Mouse (Mus musculus): ENCODE measurements around the gene Slc23a3.

The Slc23a3 gene

DNA sequence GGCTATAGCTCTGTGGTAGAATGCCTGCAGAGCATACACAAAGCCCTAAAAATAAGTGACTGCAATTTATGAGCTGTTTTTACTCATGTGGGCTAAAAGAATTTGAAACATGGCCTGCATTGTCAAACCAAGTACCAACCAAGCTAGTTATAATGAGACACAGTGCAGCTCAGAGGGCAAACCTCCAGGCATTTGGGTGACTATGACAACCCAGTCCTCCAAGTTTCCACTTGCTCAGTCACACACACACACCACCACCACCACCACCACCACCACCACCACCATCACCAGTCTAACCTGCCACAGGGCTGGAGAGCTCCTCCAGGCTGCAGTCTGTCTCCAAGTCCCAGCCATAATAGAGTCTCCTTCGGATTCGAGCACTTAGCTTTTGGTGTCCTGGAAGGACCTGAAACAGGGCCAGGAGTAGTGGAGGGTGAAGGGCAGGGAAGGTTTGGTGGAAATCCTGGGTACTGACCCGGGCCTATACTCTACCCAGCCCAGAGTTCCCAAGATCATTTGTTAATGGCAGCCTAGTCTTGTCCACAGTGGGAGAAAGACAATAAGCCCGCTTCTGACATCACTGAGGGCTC lies 7.0 kb upstream of the Slc23a3 start:
- DNase-seq (ENCODE audit: low read depth, low spot score) = no peak

DNA sequence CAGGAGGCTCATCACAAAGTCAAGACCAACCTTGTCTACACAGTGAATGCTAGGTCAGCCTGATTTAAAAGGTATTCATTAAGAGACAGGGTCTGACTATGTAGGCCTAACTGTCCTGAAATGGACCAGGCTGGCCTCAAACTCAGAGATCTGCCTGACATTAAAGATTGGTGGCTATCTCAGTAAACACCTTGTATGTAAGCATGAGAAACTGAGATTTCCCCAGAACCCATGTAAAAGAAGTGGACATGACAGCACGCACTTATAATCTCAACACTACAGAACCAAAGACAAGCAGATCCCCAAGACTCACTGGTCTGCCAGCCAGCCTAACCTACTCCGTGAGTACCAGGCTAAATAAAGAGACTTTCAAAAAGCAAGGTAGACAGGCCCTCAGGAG lies 4.8 kb upstream of the Slc23a3 start:
- DNase-seq (ENCODE audit: low read depth, low spot score) = no peak

DNA sequence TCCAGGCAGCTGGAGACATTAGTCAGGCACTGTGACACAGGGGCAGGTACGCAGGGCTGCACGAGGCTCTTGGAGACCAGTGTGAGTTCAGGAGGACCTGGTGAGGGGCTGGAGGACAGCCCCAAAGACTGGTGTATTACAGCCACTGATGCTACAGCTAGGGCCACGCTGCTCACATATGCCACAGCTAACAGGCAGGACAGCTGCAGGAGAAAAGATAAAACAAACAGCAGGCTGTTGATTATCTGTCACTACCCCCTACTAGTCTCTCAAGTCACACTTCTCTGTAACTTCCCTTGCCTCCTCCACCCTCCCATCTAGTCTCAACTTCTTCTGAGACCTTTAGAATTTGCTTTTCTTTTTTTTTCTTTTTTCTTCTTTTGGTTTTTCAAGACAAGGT lies 3.0 kb upstream of the Slc23a3 start:
- no peak for DNase-seq (ENCODE audit: low read depth, low spot score)

DNA sequence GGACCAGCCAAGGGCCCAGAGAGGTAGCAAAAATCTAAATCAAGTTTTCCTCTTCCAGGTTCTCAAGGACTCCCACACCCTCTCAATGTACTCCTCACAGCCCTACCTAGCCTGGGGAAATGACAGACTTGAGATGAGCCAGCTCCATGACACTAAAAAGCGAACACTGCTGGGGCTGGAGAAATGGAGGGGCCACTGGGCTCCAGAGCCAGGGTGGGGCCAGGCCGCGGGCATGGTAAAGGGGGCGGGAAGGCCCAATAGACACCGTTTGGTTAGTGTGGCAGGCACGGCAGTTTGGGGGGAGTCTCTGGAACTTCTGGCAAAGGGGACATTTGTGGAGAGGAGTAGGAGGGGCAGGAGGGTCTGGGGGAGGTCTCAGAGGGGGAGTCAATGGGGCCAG lies 2.6 kb upstream of the Slc23a3 start:
- DNase-seq (ENCODE audit: low read depth, low spot score) = no peak

DNA sequence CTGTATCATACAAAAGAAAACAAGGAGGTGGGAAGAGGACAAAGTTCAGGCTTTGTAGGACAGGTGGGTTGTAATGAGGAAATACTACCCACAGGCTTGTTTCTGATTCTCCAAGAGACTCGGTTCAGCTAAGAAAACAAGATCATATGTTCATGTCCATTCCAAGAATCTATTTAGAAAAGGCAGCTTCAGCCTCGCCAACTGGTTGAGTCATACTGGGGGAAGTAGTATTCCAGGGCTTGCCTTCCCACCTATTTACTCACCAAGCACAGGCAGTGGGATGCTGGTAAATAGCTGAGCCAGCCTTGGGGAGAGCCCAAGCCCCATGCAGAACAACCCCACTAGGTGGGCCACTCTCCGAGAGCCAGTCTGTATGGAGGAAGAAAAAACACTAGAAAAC lies 5.0 kb downstream of the Slc23a3 start:
- no peak for DNase-seq (ENCODE audit: low read depth, low spot score)

- no peak for DNase-seq (ENCODE audit: low read depth, low spot score)
Measured at GRCm38 (mm10) chr1:75125418-75125817, 8.3 kb downstream of the Slc23a3 start.

DNA sequence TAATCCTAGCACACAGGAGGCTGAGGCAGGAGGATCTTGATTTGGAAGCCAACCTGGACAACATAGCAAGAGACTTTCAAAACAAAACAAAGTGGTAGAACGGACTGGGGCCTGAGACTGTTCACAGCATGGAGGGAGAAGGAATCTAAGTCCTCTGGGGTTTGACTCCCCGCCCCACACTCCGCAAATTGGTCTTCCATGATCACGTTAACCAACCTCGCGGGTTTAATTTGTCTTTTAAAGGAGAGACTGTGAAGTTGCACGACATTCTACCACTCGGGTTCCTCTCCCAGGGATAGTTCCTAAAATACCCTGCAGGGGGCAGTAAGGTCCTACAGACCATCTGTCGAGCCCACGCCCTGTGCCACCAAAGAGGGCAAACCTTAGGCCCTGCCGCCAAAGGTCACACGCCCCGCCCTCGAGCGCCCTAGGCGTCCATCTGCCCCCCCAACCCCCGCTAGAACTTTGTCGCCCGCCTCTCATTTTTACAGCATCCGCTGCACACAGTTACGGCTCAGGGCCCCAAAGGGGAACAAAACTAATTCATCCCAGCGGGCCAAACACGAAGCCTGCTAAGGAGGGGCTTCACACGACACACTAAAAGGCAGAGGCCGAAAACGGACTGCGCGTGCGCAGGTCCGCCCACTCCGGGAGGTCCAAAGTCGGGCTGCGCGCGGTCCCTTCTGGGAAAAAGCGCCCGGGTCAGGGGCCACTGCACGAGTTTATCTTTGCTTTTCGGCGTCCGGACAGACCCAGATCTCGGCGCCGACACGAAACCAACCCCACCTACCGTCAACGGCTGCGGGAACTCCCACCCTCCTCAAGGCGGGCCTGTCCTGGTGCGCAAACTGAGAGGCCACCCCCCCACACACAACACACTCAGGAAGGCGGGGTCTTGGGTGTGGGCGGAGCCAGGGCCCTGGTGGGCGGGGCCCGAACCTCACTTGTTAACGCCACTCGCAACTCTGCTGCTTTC lies 9.1 kb downstream of the Slc23a3 start, which contains the start of gene Nhej1:
TSS of gene Nhej1 (minus strand) at position 855 of the 976 bp plus-strand sequence.
- peak; percentile 98 for DNase-seq (ENCODE audit: low read depth, low spot score)

GRCm38 (mm10) chr1:75122211-75122610 lies 11.5 kb downstream of the Slc23a3 start:
- peak; percentile 66 for DNase-seq (ENCODE audit: low read depth, low spot score)

Data from A20 (cell line).